Mouse (Mus musculus): ENCODE results near the gene Srpk1.

- TF ChIP-seq POLR2AphosphoS2 (IDR thresholded peaks at IDR 0.05; ENCODE audit: low read length): no peak
- 0 out of 4 replicates have a peak, but pooled peaks of 1 of the 2 experiments have one; percentile 16 for TF ChIP-seq POLR2A (IDR thresholded peaks at IDR 0.05; ENCODE audit: control insufficient read depth in 1 of 2, insufficient read depth in 1 of 2, low read depth in 1 of 2, low read length in 2 of 2, poor library complexity in 1 of 2)
- TF ChIP-seq CTCF (IDR thresholded peaks at IDR 0.05 in 2 of 3, conservative IDR thresholded peaks at IDR 0.05 in 1 of 3; ENCODE audit: control insufficient read depth in 1 of 3, insufficient read depth in 1 of 3, low read depth in 2 of 3, low read length in 3 of 3, poor library complexity in 1 of 3, severe bottlenecking in 1 of 3): no peak
- no peak for TF ChIP-seq E2F4 (IDR thresholded peaks at IDR 0.05; ENCODE audit: borderline replicate concordance, low read depth, low read length)
Observed at GRCm38 (mm10) chr17:28621381-28622299, 869 bp downstream of the Srpk1 start.

Measured in MEL (cell line).